Mouse (Mus musculus): Measurements from ENCODE around the gene Ptpn5.

DNA sequence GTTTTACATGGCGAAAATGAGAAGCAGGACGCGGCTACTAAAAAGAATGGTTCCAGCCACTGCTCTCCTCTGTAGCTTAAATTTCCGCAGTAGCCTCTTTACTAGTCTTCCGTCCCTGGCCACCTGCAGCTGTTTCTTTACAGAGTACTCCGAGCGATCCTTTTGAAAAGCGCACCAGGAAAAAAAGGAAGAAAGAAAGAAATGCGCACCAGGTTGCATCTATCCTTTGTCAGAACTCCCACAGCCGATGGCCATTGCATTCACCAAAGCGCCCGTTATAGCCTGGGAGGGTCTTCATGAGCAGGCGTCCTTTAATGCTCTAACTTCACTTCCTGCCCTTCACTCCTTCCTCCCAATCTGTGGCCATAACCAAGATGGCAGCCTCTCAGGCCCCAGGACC is at the start of gene Ptpn5:
- no peak for TF ChIP-seq GATA1 (IDR thresholded peaks at IDR 0.05; ENCODE audit: low read length)
- no peak for TF ChIP-seq TAL1 (IDR thresholded peaks at IDR 0.05; ENCODE audit: low read length)

Data from erythroblast, embryonic 14.5 days (primary cell).